Mouse (Mus musculus): ENCODE data around the gene Cerkl. TPM values are rescaled to one million over a fixed set of nuclear protein-coding genes. Genes with fewer than 3 reads are reported as not detected.

Gene Cerkl
- polyA plus RNA-seq, 1 experiment from 2014 or later: 2.0 TPM

GRCm38 (mm10) chr2:79284206-79284605 lies 172.4 kb downstream of the Cerkl start:
- Histone ChIP-seq H3K4me1 (ENCODE audit: control insufficient read depth, insufficient read depth, low read length) (no peaks in the 10 kb centered on the region), H3K9ac (ENCODE audit: low read length) (no peak overlapping the region), H3K4me3 (ENCODE audit: low read depth, low read length) (no peak overlapping the region), H3K27me3 (replicated peaks; ENCODE audit: control insufficient read depth, insufficient read depth, low read length) (no peaks in the 10 kb centered on the region), H3K9me3 (replicated peaks; ENCODE audit: control insufficient read depth, low read length) (no peaks in the 10 kb centered on the region), H3K36me3 (ENCODE audit: control insufficient read depth, insufficient read depth, low read length) (no peaks in the 10 kb centered on the region), H3K4me2 (ENCODE audit: low read length) (no peak overlapping the region), H3K27ac (ENCODE audit: low read depth, low read length) (no peak overlapping the region)
- DNase-seq (ENCODE audit: low spot score) (no peak), ATAC-seq (no peak)
- 79% methylated on average over 4 of the region's 4 CpGs for WGBS

Other genes with a start within 250 kb of the Cerkl start
- 2.3 and 2.4 TPM in 2 replicates for gene Itga4, start 201.4 kb downstream of the Cerkl start, polyA plus RNA-seq (2014; fragmentation: Nextera tagmentation; extraction: Ambion mirVana)
- gene Neurod1, start within 50 bp of the Cerkl start, polyA plus RNA-seq (2014; fragmentation: Nextera tagmentation; extraction: Ambion mirVana): 44.4 and 60.1 TPM in 2 replicates
- gene Itprid2, start 178.6 kb upstream of the Cerkl start, polyA plus RNA-seq (2014; fragmentation: Nextera tagmentation; extraction: Ambion mirVana): 6.0 TPM in 2 replicates